Mouse (Mus musculus) C2C12 (cell line): ENCODE results near the gene Lama4. TPM values are rescaled to one million over a fixed set of nuclear protein-coding genes. Genes with fewer than 3 reads are reported as not detected.

Source experiments
- H3K27me3 ChIP-seq: one replicate; pipeline ENCODE4 v1.6.1; 2011; ENCODE audit not compliant: control insufficient read depth, insufficient read depth, insufficient read length
- H3K36me3 ChIP-seq: one replicate; pipeline ENCODE4 v1.6.1; 2011; ENCODE audit not compliant: control insufficient read depth, insufficient read depth
- H3K4me3 ChIP-seq: one replicate; pipeline ENCODE4 v1.5.1; 2011; ENCODE audit warnings: mild to moderate bottlenecking, control low read depth; ENCODE audit not compliant: poor library complexity, insufficient read depth, severe bottlenecking
- H3K79me2 ChIP-seq: one replicate; pipeline ENCODE4 v1.6.1; 2011; ENCODE audit not compliant: control insufficient read depth, insufficient read depth
- H3K79me3 ChIP-seq: one replicate; pipeline ENCODE4 v1.6.1; 2011; ENCODE audit warnings: low read depth, control low read depth
- H3ac ChIP-seq: one replicate; pipeline ENCODE3; 2011; ENCODE audit warnings: low read depth; ENCODE audit not compliant: control insufficient read depth, insufficient read length
- CEBPB ChIP-seq: IDR thresholded peaks from one replicate; pipeline ENCODE4 v1.6.1; 2011; ENCODE audit warnings: low read depth, mild to moderate bottlenecking, control low read depth, moderate library complexity
- CTCF ChIP-seq: IDR thresholded peaks from one replicate; pipeline ENCODE4 v1.5.1; 2011; ENCODE audit not compliant: control insufficient read depth, insufficient read depth, insufficient read length
- FOSL1 ChIP-seq: IDR thresholded peaks from one replicate; pipeline ENCODE4 v1.8.0; 2011; ENCODE audit warnings: mild to moderate bottlenecking, low read length; ENCODE audit not compliant: poor library complexity, insufficient read depth, severe bottlenecking
- MAX ChIP-seq: IDR thresholded peaks from one replicate; pipeline ENCODE4 v1.6.1; 2011; ENCODE audit warnings: mild to moderate bottlenecking, control low read depth
- MYOD1 ChIP-seq: IDR thresholded peaks from one replicate; pipeline ENCODE4 v1.6.1; 2011; ENCODE audit warnings: low read depth; ENCODE audit not compliant: control insufficient read depth, insufficient read length
- MYOG ChIP-seq: IDR thresholded peaks from one replicate; pipeline ENCODE4 v1.6.1; 2011; ENCODE audit not compliant: control insufficient read depth, insufficient read length; ENCODE audit errors: extremely low read depth
- USF1 ChIP-seq: IDR thresholded peaks from one replicate; pipeline ENCODE4 v1.6.1; 2011; ENCODE audit warnings: low read depth, mild to moderate bottlenecking, control low read depth, moderate library complexity
- polyA plus RNA-seq: library from polyadenylated mRNA; unstranded; fragments of >200 nt; fragmentation: generic; extraction: Trizol; gene quantifications from one replicate; pipeline ENCODE4 v1.2.1, GENCODE M21; 2012; ENCODE audit warnings: missing spikeins

Gene Lama4
- polyA plus RNA-seq, 1 experiment = 0.02 TPM

GRCm38 (mm10) chr10:39140843-39141242 lies 175.5 kb downstream of the Lama4 start:
- no peak for TF ChIP-seq USF1
- no peak for TF ChIP-seq CTCF
- TF ChIP-seq CEBPB = no peak
- no peak for TF ChIP-seq FOSL1
- TF ChIP-seq MYOD1 = no peak
- no peak for TF ChIP-seq MAX
- no peak for TF ChIP-seq MYOG
- Histone ChIP-seq H3K4me3 (no peak overlapping the region), H3K79me2 (no peaks in the 10 kb centered on the region), H3ac (no peak overlapping the region), H3K36me3 (peaks cover 74% of the 10 kb centered on the region), H3K27me3 (no peaks in the 10 kb centered on the region), H3K79me3 (no peaks in the 10 kb centered on the region)

GRCm38 (mm10) chr10:39141401-39141800 lies 176.1 kb downstream of the Lama4 start:
- no peaks in the 10 kb centered on the region for H3K79me3 ChIP-seq
- H3K4me3 ChIP-seq = no peak overlapping the region
- no peaks in the 10 kb centered on the region for H3K27me3 ChIP-seq
- no peaks in the 10 kb centered on the region for H3K79me2 ChIP-seq
- TF ChIP-seq USF1 (no peak), MYOG (no peak), CTCF (no peak), MAX (no peak), FOSL1 (no peak), MYOD1 (no peak), CEBPB (no peak)
- peaks cover 80% of the 10 kb centered on the region for H3K36me3 ChIP-seq
- no peak overlapping the region for H3ac ChIP-seq

GRCm38 (mm10) chr10:39142216-39142615 lies 176.9 kb downstream of the Lama4 start:
- Histone ChIP-seq H3K79me2 (no peaks in the 10 kb centered on the region), H3K36me3 (peaks cover 82% of the 10 kb centered on the region), H3K79me3 (no peaks in the 10 kb centered on the region), H3K4me3 (no peak overlapping the region), H3ac (no peak overlapping the region), H3K27me3 (no peaks in the 10 kb centered on the region)
- TF ChIP-seq MAX (no peak), CTCF (no peak)

- H3K79me2 ChIP-seq = no peaks in the 10 kb centered on the region
- no peaks in the 10 kb centered on the region for H3K27me3 ChIP-seq
- H3K36me3 ChIP-seq = peaks cover 5% of the 10 kb centered on the region
- H3K4me3 ChIP-seq = no peak overlapping the region
- TF ChIP-seq CEBPB = peak; percentile 69
- TF ChIP-seq FOSL1 = no peak
- no peak overlapping the region for H3ac ChIP-seq
- H3K79me3 ChIP-seq = no peaks in the 10 kb centered on the region
Measured at GRCm38 (mm10) chr10:39156719-39157118, 191.4 kb downstream of the Lama4 start.

- Histone ChIP-seq H3K27me3 (no peaks in the 10 kb centered on the region), H3K4me3 (no peak overlapping the region), H3K79me2 (no peaks in the 10 kb centered on the region), H3ac (no peak overlapping the region), H3K36me3 (no peaks in the 10 kb centered on the region), H3K79me3 (no peaks in the 10 kb centered on the region)
- TF ChIP-seq CTCF (no peak), MAX (no peak), CEBPB (no peak), MYOD1 (no peak)
Measured at GRCm38 (mm10) chr10:39157321-39157720, 192.0 kb downstream of the Lama4 start.

- Histone ChIP-seq H3K36me3 (no peaks in the 10 kb centered on the region), H3ac (no peak overlapping the region), H3K79me3 (no peaks in the 10 kb centered on the region), H3K27me3 (no peaks in the 10 kb centered on the region), H3K79me2 (no peaks in the 10 kb centered on the region), H3K4me3 (no peak overlapping the region)
- TF ChIP-seq MYOG (no peak), MYOD1 (no peak), CTCF (no peak), MAX (no peak), FOSL1 (no peak), USF1 (no peak), CEBPB (no peak)
Measured at GRCm38 (mm10) chr10:39158306-39158705, 193.0 kb downstream of the Lama4 start.

Other genes with a start within 250 kb of the Lama4 start
- gene Rfpl4b, start 143.7 kb upstream of the Lama4 start, polyA plus RNA-seq = not detected
- 3.7 TPM for gene Fam229b, start 168.4 kb downstream of the Lama4 start, polyA plus RNA-seq
- gene Tube1, start 168.5 kb downstream of the Lama4 start, polyA plus RNA-seq = 3.3 TPM
- not detected for gene Ccn6, start 198.3 kb downstream of the Lama4 start, polyA plus RNA-seq